Mouse (Mus musculus) fat pad, adult 2 months (tissue): ENCODE data around the gene Cog2.

Experiments
- DNase-seq: peaks from one replicate; pipeline ENCODE4 v3.0.0-alpha.2; 2011; ENCODE audit warnings: low read depth, low spot score; ENCODE audit errors: extremely low read depth

The Cog2 gene

GRCm38 (mm10) chr8:124516039-124516438 lies 4.5 kb upstream of the Cog2 start:
- DNase-seq = no peak

- DNase-seq = no peak
Measured at GRCm38 (mm10) chr8:124516525-124516924, 4.0 kb upstream of the Cog2 start.

GRCm38 (mm10) chr8:124517142-124517541 lies 3.4 kb upstream of the Cog2 start:
- DNase-seq = no peak

- no peak for DNase-seq
Measured at GRCm38 (mm10) chr8:124521946-124522345, 1.4 kb downstream of the Cog2 start.

GRCm38 (mm10) chr8:124526261-124526660 lies 5.7 kb downstream of the Cog2 start:
- DNase-seq = no peak

GRCm38 (mm10) chr8:124530076-124530475 lies 9.5 kb downstream of the Cog2 start:
- DNase-seq = no peak

GRCm38 (mm10) chr8:124530556-124530955 lies 10.0 kb downstream of the Cog2 start:
- no peak for DNase-seq

GRCm38 (mm10) chr8:124530996-124531395 lies 10.4 kb downstream of the Cog2 start:
- no peak for DNase-seq

GRCm38 (mm10) chr8:124532626-124533025 lies 12.1 kb downstream of the Cog2 start:
- DNase-seq = no peak

- DNase-seq = no peak
Measured at GRCm38 (mm10) chr8:124535451-124535850, 14.9 kb downstream of the Cog2 start.

- no peak for DNase-seq
Measured at GRCm38 (mm10) chr8:124540906-124541305, 20.3 kb downstream of the Cog2 start.

GRCm38 (mm10) chr8:124542001-124542400 lies 21.4 kb downstream of the Cog2 start:
- peak; percentile 14 for DNase-seq

- DNase-seq = no peak
Measured at GRCm38 (mm10) chr8:124543272-124543671, 22.7 kb downstream of the Cog2 start.

- DNase-seq = no peak
Measured at GRCm38 (mm10) chr8:124546371-124546770, 25.8 kb downstream of the Cog2 start.

GRCm38 (mm10) chr8:124546815-124547214 lies 26.2 kb downstream of the Cog2 start:
- no peak for DNase-seq

- no peak for DNase-seq
Measured at GRCm38 (mm10) chr8:124547269-124547668, 26.7 kb downstream of the Cog2 start.

- no peak for DNase-seq
Measured at GRCm38 (mm10) chr8:124548187-124548586, 27.6 kb downstream of the Cog2 start.

- DNase-seq = no peak
Measured at GRCm38 (mm10) chr8:124551011-124551661, 30.6 kb downstream of the Cog2 start.

GRCm38 (mm10) chr8:124555113-124555750 lies 34.7 kb downstream of the Cog2 start:
- no peak for DNase-seq

- no peak for DNase-seq
Measured at GRCm38 (mm10) chr8:124556164-124556563, 35.6 kb downstream of the Cog2 start.

GRCm38 (mm10) chr8:124556658-124557057 lies 36.1 kb downstream of the Cog2 start:
- DNase-seq = no peak

- no peak for DNase-seq
Measured at GRCm38 (mm10) chr8:124557476-124557875, 36.9 kb downstream of the Cog2 start.

- DNase-seq = no peak
Measured at GRCm38 (mm10) chr8:124567126-124567525, 46.6 kb downstream of the Cog2 start.
